Mouse (Mus musculus): Measurements from ENCODE around the gene Rims4.

DNA sequence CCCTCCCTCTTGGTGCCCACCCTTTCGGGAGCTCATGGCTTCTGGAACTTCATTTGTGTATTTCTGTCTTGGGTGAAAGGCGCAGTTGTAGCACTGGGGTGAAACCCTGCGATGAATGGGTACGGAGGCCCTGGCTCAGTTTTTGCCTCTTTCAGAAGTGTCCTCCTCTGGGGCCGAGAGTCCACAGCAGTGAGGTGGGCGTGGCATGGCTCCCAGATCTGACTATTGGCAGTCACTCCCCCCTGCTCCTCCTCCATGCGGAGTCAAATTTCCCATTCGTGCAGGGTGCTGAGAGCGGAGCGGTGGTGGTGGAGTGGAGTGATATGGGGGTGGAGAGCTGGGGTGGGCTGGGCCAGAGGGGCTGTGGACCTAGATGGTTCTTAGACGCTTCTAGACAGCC lies 94.7 kb downstream of the Rims4 start:
- TF ChIP-seq USF1 (IDR thresholded peaks at IDR 0.05; ENCODE audit: low read depth, low read length), result no peak
- no peak for TF ChIP-seq MAX (IDR thresholded peaks at IDR 0.05; ENCODE audit: low read length)
- TF ChIP-seq GATA1 (IDR thresholded peaks at IDR 0.05; ENCODE audit: low read depth, low read length), result no peak
- no peak for TF ChIP-seq EP300 (IDR thresholded peaks at IDR 0.05; ENCODE audit: low read depth in 1 of 2, low read length in 2 of 2)
- no peak for TF ChIP-seq POLR2A (IDR thresholded peaks at IDR 0.05; ENCODE audit: control insufficient read depth in 1 of 2, insufficient read depth in 1 of 2, low read depth in 1 of 2, low read length in 2 of 2, poor library complexity in 1 of 2)
- no peak for TF ChIP-seq CTCF (IDR thresholded peaks at IDR 0.05 in 2 of 3, conservative IDR thresholded peaks at IDR 0.05 in 1 of 3; ENCODE audit: control insufficient read depth in 1 of 3, insufficient read depth in 1 of 3, low read depth in 2 of 3, low read length in 3 of 3, poor library complexity in 1 of 3, severe bottlenecking in 1 of 3)
- no peak for TF ChIP-seq E2F4 (IDR thresholded peaks at IDR 0.05; ENCODE audit: borderline replicate concordance, low read depth, low read length)
- TF ChIP-seq MXI1 (IDR thresholded peaks at IDR 0.05; ENCODE audit: low read depth, low read length), result no peak
- TF ChIP-seq ZNF384 (IDR thresholded peaks at IDR 0.05; ENCODE audit: low read depth, low read length), result no peak
